Comparison of ENCODE assay signal across 35 mouse cellular contexts in genomic region chr10:128030860-128031259, GRCm38 (mm10). TPM values are rescaled to one million over a fixed set of nuclear protein-coding genes. Genes with fewer than 3 reads are reported as not detected.
"Had no signal": no experiment of that assay in that cellular context is flagged by ENCODE, and none has a peak within 500 bp of the region (broad histone marks: within the 10 kb centered on the region; RNA-seq: fewer than 3 reads in every experiment).

No protein-coding gene starts in this region.

- H3K9me3 ChIP-seq: heart, embryonic 13.5 days; heart, embryonic 15.5 days; hindbrain, embryonic 10.5 days; hindbrain, embryonic 12.5 days; intestine, embryonic 15.5 days; limb, embryonic 10.5 days; limb, embryonic 12.5 days; liver, embryonic 13.5 days; liver, embryonic 15.5 days had no signal

- H3K4me2 ChIP-seq: heart, embryonic 11.5 days; heart, embryonic 13.5 days; heart, embryonic 15.5 days; hindbrain, embryonic 12.5 days; hindbrain, embryonic 14.5 days; intestine, embryonic 15.5 days; limb, embryonic 12.5 days; liver, embryonic 11.5 days; liver, embryonic 13.5 days; liver, embryonic 15.5 days had no signal

- H3K27ac ChIP-seq: gastrocnemius, adult 2 months; heart, adult 2 months; heart, embryonic 15.5 days; hindbrain, embryonic 10.5 days; hindbrain, embryonic 12.5 days; hindbrain, embryonic 14.5 days; intestine, embryonic 15.5 days; layer of hippocampus, adult 2 months; left cerebral cortex, adult 2 months; limb, embryonic 10.5 days; limb, embryonic 12.5 days; liver, embryonic 13.5 days; liver, embryonic 15.5 days had no signal

- ATAC-seq: hindbrain, embryonic 16.5 days; inflammation-experienced regulatory T-cells, adult 6 months; intestine, embryonic 15.5 days; intestine, postnatal 0 days had no signal

- H3K27me3 ChIP-seq: heart, embryonic 13.5 days; heart, embryonic 15.5 days; hindbrain, embryonic 12.5 days; intestine, embryonic 15.5 days; limb, embryonic 12.5 days had no signal

- DNase-seq: gastrocnemius, adult 2 months; gastrocnemius, postnatal 10 days; gastrocnemius, postnatal 25 days; heart, adult 2 months; heart, postnatal 14 days; heart, postnatal 36 days; kidney, adult 18-20 months; kidney, adult 8-10 months; liver; liver, embryonic 13.5 days had no signal

- H3K4me3 ChIP-seq: gastrocnemius, adult 2 months; heart, adult 2 months; heart, embryonic 13.5 days; heart, embryonic 15.5 days; hindbrain, embryonic 10.5 days; hindbrain, embryonic 12.5 days; intestine, embryonic 15.5 days; layer of hippocampus, adult 2 months; left cerebral cortex, adult 2 months; limb, embryonic 10.5 days; limb, embryonic 12.5 days; liver, embryonic 13.5 days; liver, embryonic 15.5 days had no signal

- H3K9ac ChIP-seq: heart, embryonic 13.5 days; heart, embryonic 15.5 days; hindbrain, embryonic 12.5 days; hindbrain, embryonic 14.5 days; intestine, embryonic 15.5 days; limb, embryonic 12.5 days; liver, embryonic 13.5 days; liver, embryonic 15.5 days had no signal

RNA-seq across cellular contexts. Expression of gene Hsd17b6, which starts 23.4 kb away (rescaled TPM):
- total RNA-seq: gastrocnemius, adult 2 months; gastrocnemius, postnatal 10 days; gastrocnemius, postnatal 25 days; granulocyte monocyte progenitor cell, adult 5-6 weeks; heart, adult 2 months; heart, postnatal 14 days; heart, postnatal 36 days; layer of hippocampus, adult 2 months; layer of hippocampus, postnatal 10 days; layer of hippocampus, postnatal 25 days; left cerebral cortex, adult 2 months; left cerebral cortex, postnatal 14 days; left cerebral cortex, postnatal 36 days had no signal
- polyA plus RNA-seq: heart, adult 2 months; heart, embryonic 11.5 days; heart, embryonic 13.5 days; heart, embryonic 15.5 days; heart, postnatal 0 days; hindbrain, embryonic 10.5 days; hindbrain, embryonic 12.5 days; hindbrain, embryonic 14.5 days; hindbrain, embryonic 16.5 days; inflammation-experienced regulatory T-cells, adult 6 months; kidney, embryonic 14.5 days; kidney, embryonic 16.5 days; limb, embryonic 10.5 days; limb, embryonic 12.5 days; limb, embryonic 14.5 days; liver, embryonic 11.5 days; liver, embryonic 13.5 days had no signal
